Mouse (Mus musculus): ENCODE results near the gene Akap11. TPM values are rescaled to one million over a fixed set of nuclear protein-coding genes. Genes with fewer than 3 reads are reported as not detected.

Gene Akap11
- total RNA-seq, 2 experiments from 2014 or later, result 19.7 to 25.3 TPM

DNA sequence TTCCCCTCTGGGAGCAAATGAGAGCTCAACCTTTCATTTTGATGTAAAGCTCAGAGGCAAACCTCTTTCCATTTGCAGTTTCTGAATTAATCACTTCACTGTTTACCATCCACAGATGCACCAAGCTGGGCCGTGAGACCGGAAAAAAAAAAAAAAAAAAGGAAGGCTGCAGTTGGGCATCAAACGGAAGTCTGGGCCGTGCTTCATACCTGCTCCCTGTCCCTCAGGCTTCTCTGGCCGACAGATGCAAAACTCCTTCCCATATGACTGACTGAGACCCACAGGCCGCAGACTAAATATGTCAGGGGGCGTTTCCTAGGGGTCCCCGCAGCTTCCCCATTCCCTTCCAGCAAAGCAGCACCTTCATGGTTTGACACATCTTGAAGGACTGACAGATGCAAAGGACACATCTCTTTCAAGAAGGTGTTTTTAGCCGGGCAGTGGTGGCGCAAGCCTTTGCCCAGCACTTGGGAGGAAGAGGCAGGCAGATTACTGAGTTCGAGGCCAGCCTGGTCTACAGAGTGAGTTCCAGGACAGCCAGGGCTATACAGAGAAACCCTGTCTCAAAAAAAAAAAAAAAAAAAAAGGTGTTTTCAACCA is 87.7 kb downstream of the Akap11 start:
- no peak for DNase-seq (ENCODE audit: low spot score)

- DNase-seq (ENCODE audit: low spot score), result no peak
Measured at GRCm38 (mm10) chr14:78448017-78448416, 88.6 kb downstream of the Akap11 start.

DNA sequence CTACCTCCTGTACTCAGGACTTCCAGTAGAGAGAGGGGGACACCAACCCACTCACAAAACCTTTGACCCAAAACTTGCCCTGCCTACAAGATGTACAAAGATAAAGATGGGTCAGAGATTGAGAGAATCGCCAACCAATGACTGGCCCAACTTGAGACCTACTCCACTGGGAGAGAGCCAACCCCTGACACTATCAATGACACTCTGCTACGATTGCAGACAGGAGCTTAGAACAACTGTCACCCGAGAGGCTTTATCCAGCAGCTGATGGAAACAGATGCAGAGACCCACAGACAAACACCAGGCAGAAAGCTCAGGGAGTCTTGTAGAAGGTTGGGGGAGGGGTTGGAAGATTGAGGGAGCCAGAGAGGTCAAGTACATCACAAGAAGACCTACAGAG is 89.1 kb downstream of the Akap11 start:
- DNase-seq (ENCODE audit: low spot score), result no peak

Other genes with a start within 250 kb of the Akap11 start
- not detected for gene Tnfsf11, start 228.8 kb downstream of the Akap11 start, total RNA-seq (2021)
- 1 to 10 TPM; 2.1 to 3.1 TPM for gene Dgkh, start 196.0 kb upstream of the Akap11 start, total RNA-seq (2021)

Data from gastrocnemius, adult 18-20 months (tissue).